In the genomic region with DNA sequence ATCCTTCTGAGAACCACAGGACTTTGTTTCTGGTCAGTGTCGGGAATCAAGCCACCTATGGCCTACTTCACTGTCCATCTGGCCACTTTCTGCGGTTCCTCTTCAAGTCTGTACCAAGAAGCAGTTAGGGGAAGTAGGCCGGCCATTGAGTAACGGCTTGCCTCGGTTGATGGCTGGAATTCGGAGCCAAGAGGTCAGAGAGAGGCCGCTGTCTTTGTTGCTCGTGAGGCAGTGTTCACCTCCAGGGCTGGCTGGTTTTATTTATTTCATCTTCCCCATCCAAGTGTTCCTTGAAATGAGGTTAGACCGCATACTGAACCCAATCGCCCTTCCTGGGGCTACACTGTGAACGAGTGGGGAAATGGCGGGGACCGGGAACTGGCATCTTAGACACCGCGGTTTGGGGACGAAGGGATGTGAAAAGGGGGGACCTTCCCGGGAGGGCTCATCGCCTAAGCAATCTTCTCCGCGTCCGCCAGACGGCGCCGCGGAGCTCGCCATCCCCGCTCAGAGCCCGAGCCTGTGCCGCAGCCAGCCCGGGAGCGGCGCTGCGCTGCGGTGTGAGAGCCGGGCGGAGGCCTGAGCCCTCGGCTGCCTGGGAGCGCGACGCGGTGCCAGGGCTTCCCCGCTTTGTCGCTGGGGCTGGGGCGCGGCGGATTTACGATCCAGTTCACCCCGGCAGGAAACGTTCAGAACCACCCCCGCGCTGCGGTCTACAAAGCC, we compare ENCODE assay signal across 8 mouse cellular contexts. TPM values are rescaled to one million over a fixed set of nuclear protein-coding genes. Genes with fewer than 3 reads are reported as not detected.
DNase-seq lines count a peak whose midpoint lies in the region; ATAC-seq and TF ChIP-seq lines count a peak whose summit lies in the region.

TSS of gene B4galnt1 (plus strand) at position 595 of the 723 bp plus-strand sequence.

- H3K4me2 ChIP-seq in heart, postnatal 0 days (ENCODE audit: low read depth, low read length): peak within 1 kb of the TSS; percentile 92
- peak within 1 kb of the TSS; percentile 80 for H3K4me2 ChIP-seq in liver, postnatal 0 days (ENCODE audit: low read depth, low read length)
- peak within 1 kb of the TSS; percentile 99 for H3K4me2 ChIP-seq in neural tube, embryonic 12.5 days (replicated peaks)
- H3K4me2 ChIP-seq in stomach, postnatal 0 days (replicated peaks; ENCODE audit: low read depth): peak within 1 kb of the TSS; percentile 99

- no peaks in the 10 kb centered on the region for H3K9me3 ChIP-seq in E14TG2a.4 (ENCODE audit: low read length)
- no peaks in the 10 kb centered on the region for H3K9me3 ChIP-seq in heart, postnatal 0 days (replicated peaks; ENCODE audit: control insufficient read depth, low read length)
- no peaks in the 10 kb centered on the region for H3K9me3 ChIP-seq in liver, postnatal 0 days (ENCODE audit: low read length)
- no peaks in the 10 kb centered on the region for H3K9me3 ChIP-seq in neural tube, embryonic 12.5 days
- H3K9me3 ChIP-seq in stomach, postnatal 0 days (ENCODE audit: control insufficient read depth, low read length): no peaks in the 10 kb centered on the region

- WGBS in heart, postnatal 0 days: 4% methylated on average over 47 of the region's 52 CpGs
- WGBS in liver, postnatal 0 days (ENCODE audit: insufficient replicate concordance): 2% methylated on average over 45 of the region's 52 CpGs
- 2% methylated on average over 52 of the region's 52 CpGs for WGBS in neural tube, embryonic 12.5 days
- WGBS in stomach, postnatal 0 days: 5% methylated on average over 37 of the region's 52 CpGs

- peak within 1 kb of the TSS; percentile 43; the same call in 1 of the 2 replicates for H3K9ac ChIP-seq in heart, postnatal 0 days (replicated peaks; ENCODE audit: low read depth, low read length)
- peak within 1 kb of the TSS; percentile 92 for H3K9ac ChIP-seq in liver, postnatal 0 days (replicated peaks)
- peak within 1 kb of the TSS; percentile 86 for H3K9ac ChIP-seq in neural tube, embryonic 12.5 days
- H3K9ac ChIP-seq in stomach, postnatal 0 days (ENCODE audit: low read length): peak within 1 kb of the TSS; percentile 77

- peak; percentile 54 for DNase-seq in fibroblast of lung, adult 2 months (ENCODE audit: low read depth)
- peak; percentile 74 for DNase-seq in heart, postnatal 0 days (ENCODE audit: low spot score)
- peak; percentile 80 to 86 for DNase-seq in kidney, postnatal 4 days
- DNase-seq in liver, postnatal 0 days: peak; percentile 85
- peak; percentile 87 for DNase-seq in stomach, postnatal 0 days (ENCODE audit: low spot score)

- TF ChIP-seq EP300 in heart, postnatal 0 days (IDR thresholded peaks at IDR 0.05; ENCODE audit: low read depth): no peak
- TF ChIP-seq EP300 in liver, postnatal 0 days (IDR thresholded peaks at IDR 0.05; ENCODE audit: low read depth): no peak
- TF ChIP-seq EP300 in stomach, postnatal 0 days (optimal IDR thresholded peaks at IDR 0.05): no peak

- peaks cover 49% of the 10 kb centered on the region for H3K4me1 ChIP-seq in E14TG2a.4 (replicated peaks; ENCODE audit: low read depth, low read length)
- H3K4me1 ChIP-seq in brown adipose tissue, adult 24 weeks (ENCODE audit: control insufficient read depth, insufficient read depth, insufficient read length, low read length): no peaks in the 10 kb centered on the region
- peaks cover 6% of the 10 kb centered on the region; the same call in 1 of the 2 replicates for H3K4me1 ChIP-seq in heart, postnatal 0 days (ENCODE audit: control insufficient read depth, insufficient read depth)
- peaks cover 20% of the 10 kb centered on the region for H3K4me1 ChIP-seq in liver, postnatal 0 days (ENCODE audit: insufficient read depth)
- peaks cover 20% of the 10 kb centered on the region for H3K4me1 ChIP-seq in neural tube, embryonic 12.5 days
- H3K4me1 ChIP-seq in stomach, postnatal 0 days (replicated peaks; ENCODE audit: control insufficient read depth, insufficient read depth): 0 out of 2 replicates have a peak, but pooled peaks cover 4% of the 10 kb centered on the region

- peak within 1 kb of the TSS; percentile 86 for H3K4me3 ChIP-seq in E14TG2a.4 (replicated peaks; ENCODE audit: low read length)
- H3K4me3 ChIP-seq in brown adipose tissue, adult 24 weeks (ENCODE audit: insufficient read depth, low read depth, low read length): peak within 1 kb of the TSS; percentile 65
- H3K4me3 ChIP-seq in heart, postnatal 0 days (ENCODE audit: low read depth, low read length): peak within 1 kb of the TSS; percentile 50
- H3K4me3 ChIP-seq in liver, postnatal 0 days (ENCODE audit: low read depth, low read length): peak within 1 kb of the TSS; percentile 66
- peak within 1 kb of the TSS; percentile 67 for H3K4me3 ChIP-seq in neural tube, embryonic 12.5 days
- H3K4me3 ChIP-seq in stomach, postnatal 0 days (ENCODE audit: low read depth, low read length): peak within 1 kb of the TSS; percentile 61

- peak within 1 kb of the TSS; percentile 17; the same call in 1 of the 2 replicates for H3K27ac ChIP-seq in brown adipose tissue, adult 24 weeks (replicated peaks; ENCODE audit: low read depth, low read length)
- H3K27ac ChIP-seq in heart, postnatal 0 days (ENCODE audit: low read depth): no peak within 1 kb of the TSS; the same call in 1 of the 2 replicates
- H3K27ac ChIP-seq in liver, postnatal 0 days (ENCODE audit: low read depth): peak within 1 kb of the TSS; percentile 95
- H3K27ac ChIP-seq in neural tube, embryonic 12.5 days: peak within 1 kb of the TSS; percentile 66
- H3K27ac ChIP-seq in stomach, postnatal 0 days (replicated peaks): peak within 1 kb of the TSS; percentile 88

- peak; percentile 86 for ATAC-seq in heart, postnatal 0 days (ENCODE audit: insufficient read depth, low read depth)
- ATAC-seq in liver, postnatal 0 days: peak; percentile 82
- ATAC-seq in neural tube, embryonic 12.5 days (ENCODE audit: low FRiP score, low read depth): peak; percentile 83
- peak; percentile 83 for ATAC-seq in stomach, postnatal 0 days (ENCODE audit: low FRiP score, low TSS enrichment)

- no peaks in the 10 kb centered on the region for H3K36me3 ChIP-seq in E14TG2a.4 (ENCODE audit: insufficient read depth, low read length)
- no peaks in the 10 kb centered on the region for H3K36me3 ChIP-seq in heart, postnatal 0 days (replicated peaks; ENCODE audit: control insufficient read depth, insufficient read depth, low read length)
- peaks cover 8% of the 10 kb centered on the region for H3K36me3 ChIP-seq in liver, postnatal 0 days (replicated peaks; ENCODE audit: insufficient read depth, low read length)
- no peaks in the 10 kb centered on the region for H3K36me3 ChIP-seq in neural tube, embryonic 12.5 days
- H3K36me3 ChIP-seq in stomach, postnatal 0 days (ENCODE audit: control insufficient read depth, insufficient read depth, low read length): no peaks in the 10 kb centered on the region

- TF ChIP-seq CTCF in E14TG2a.4 (conservative IDR thresholded peaks at IDR 0.05; ENCODE audit: low read length): peak; percentile 70
- peak; percentile 70 for TF ChIP-seq CTCF in heart, postnatal 0 days (IDR thresholded peaks at IDR 0.05; ENCODE audit: low read depth)
- TF ChIP-seq CTCF in liver, postnatal 0 days (IDR thresholded peaks at IDR 0.05; ENCODE audit: low read depth): peak; percentile 91
- peak; percentile 86 for TF ChIP-seq CTCF in stomach, postnatal 0 days (IDR thresholded peaks at IDR 0.05; ENCODE audit: low read depth)

- peaks cover 63% of the 10 kb centered on the region for H3K27me3 ChIP-seq in E14TG2a.4 (ENCODE audit: insufficient read depth, low read length)
- H3K27me3 ChIP-seq in heart, postnatal 0 days (ENCODE audit: control insufficient read depth, insufficient read depth, low read length): peaks cover 68% of the 10 kb centered on the region
- H3K27me3 ChIP-seq in liver, postnatal 0 days (ENCODE audit: insufficient read depth, low read length): 0 out of 2 replicates have a peak, but pooled peaks cover 3% of the 10 kb centered on the region
- H3K27me3 ChIP-seq in neural tube, embryonic 12.5 days (replicated peaks): peaks cover 41% of the 10 kb centered on the region
- no peaks in the 10 kb centered on the region for H3K27me3 ChIP-seq in stomach, postnatal 0 days (ENCODE audit: control insufficient read depth, insufficient read depth, low read length)

RNA-seq across cellular contexts. Expression of gene B4galnt1, which starts in this region (rescaled TPM):
- 0.95 and 1.8 TPM in 2 replicates for polyA plus RNA-seq in brown adipose tissue, adult 24 weeks (2012; ENCODE audit: insufficient read depth, insufficient read length, missing spikeins)
- total RNA-seq in heart, postnatal 0 days (2014; rRNA removed; ENCODE audit: low replicate concordance): 2.3 and 7.7 TPM in 2 replicates
- 0.72 and 0.82 TPM in 2 replicates for polyA plus RNA-seq in heart, postnatal 0 days (2015; fragmentation: Nextera tagmentation; extraction: Ambion mirVana)
- polyA plus RNA-seq in liver, postnatal 0 days (2015; fragmentation: Nextera tagmentation; extraction: Ambion mirVana): 27.2 and 32.2 TPM in 2 replicates
- 29.2 and 31.5 TPM in 2 replicates for polyA plus RNA-seq in neural tube, embryonic 12.5 days (2016; fragmentation: Nextera tagmentation; extraction: Ambion mirVana)
- 45.9 and 65.4 TPM in 2 replicates for polyA plus RNA-seq in stomach, postnatal 0 days (2015; fragmentation: Nextera tagmentation; extraction: Ambion mirVana)

Comparison
In these comparisons a context has a peak if more than half of its experiments do, and no peak if none do; other contexts are left out.
1. RNA of gene B4galnt1 (polyA plus RNA-seq): 45.9 to 65.4 TPM in stomach, postnatal 0 days, 29.2 to 31.5 TPM in neural tube, embryonic 12.5 days and 27.2 to 32.2 TPM in liver, postnatal 0 days; 0.95 to 1.8 TPM in brown adipose tissue, adult 24 weeks and 0.72 to 0.82 TPM in heart, postnatal 0 days; every median in the first group is over 10 times any median in the second.
2. Peak in every context shown above with its lines, with median percentiles within 50 percentile points of each other: H3K4me3 ChIP-seq, CTCF ChIP-seq, DNase-seq, ATAC-seq, H3K4me2 ChIP-seq and H3K9ac ChIP-seq.